Mouse (Mus musculus): ENCODE results near the gene Gm10959.

Gene Gm10959

DNA sequence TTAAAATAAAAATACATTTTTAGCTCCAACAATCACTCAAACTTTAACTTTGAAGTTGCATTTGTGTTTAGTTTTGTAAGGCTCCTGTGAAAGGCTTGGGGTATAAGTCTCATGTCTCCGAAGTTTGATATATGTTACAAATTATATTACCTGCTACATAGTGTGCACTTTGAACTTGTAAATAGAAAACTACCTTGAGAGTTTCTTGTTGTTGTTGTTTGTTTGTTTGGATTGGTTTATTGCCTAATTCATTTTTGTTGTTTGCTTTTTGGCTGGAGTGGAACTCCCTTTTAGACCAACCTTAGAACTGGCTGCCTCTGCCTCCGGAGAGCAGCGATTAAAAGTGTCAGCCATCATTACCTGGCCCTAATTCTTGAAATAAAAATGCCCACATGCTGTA, 24.4 kb downstream of the Gm10959 start, which contains the start of gene Fabp2:
Gene Fabp2 (plus strand): TSS at position 301 of the 400 bp plus-strand sequence.
- CTCF ChIA-PET, result no interaction called here

DNA sequence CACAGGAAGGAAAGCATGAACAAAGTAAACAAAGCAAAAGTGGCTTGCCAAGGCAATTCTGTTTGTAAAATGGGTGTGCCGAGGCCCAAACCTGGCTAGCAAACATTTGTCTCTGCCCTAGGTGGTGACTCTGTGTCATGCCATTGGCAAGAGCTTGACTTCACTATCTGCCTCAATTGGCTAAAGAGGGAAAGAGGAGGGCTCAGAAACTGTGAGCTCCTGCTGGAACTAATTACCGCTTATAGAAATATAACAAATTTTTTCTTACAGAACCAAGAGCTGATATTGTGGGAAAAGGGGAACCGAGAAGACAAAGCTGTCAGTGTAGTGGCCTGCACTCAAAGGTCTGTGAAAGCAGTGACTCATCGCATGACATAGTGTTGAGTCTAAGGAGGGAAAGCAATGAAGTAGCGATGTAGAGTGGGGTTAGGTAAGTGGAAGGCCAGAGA, 30.8 kb downstream of the Gm10959 start:
- CTCF ChIA-PET, result no interaction called here

DNA sequence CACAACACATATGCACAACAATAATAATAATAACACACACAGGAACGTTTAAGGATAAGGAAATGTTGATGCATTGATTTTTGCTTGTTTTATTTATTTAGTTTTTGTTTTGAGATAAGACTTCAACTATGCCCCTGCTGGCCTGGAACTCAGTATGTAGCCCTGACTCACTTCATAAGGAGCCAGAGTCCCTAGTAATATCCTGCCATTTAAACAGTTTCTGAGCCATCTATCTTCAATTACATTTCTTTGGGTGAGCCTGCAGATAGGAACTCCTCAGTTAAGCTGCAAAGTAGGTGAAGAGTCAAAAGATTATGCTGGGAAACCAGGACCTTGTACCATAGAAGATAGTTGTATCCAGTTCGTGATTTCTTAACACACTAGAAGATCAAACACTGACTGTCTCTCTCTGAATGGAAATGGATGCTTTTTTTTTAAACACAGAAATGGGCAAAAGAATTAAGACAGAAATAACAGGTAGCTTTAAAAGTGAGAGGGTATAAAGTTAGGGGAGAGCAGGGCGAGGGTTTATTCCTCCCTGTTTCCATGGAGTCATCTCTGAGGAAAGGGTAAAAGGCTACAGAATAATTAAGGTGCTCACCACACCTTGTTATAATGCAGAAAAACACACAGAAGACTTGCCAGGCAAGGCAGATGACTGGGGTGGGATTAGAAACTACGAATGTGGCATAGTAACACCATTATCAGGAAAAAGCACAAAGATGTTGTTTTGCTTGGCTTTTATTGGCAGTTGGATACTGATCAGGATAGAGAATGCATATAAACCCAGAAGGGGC, 31.5 kb downstream of the Gm10959 start:
- CTCF ChIA-PET, result interaction anchor here (0.8 kb wide), 1 partner anchor 17 kb away, joined by 3 read pairs; no protein-coding TSS in a partner anchor

DNA sequence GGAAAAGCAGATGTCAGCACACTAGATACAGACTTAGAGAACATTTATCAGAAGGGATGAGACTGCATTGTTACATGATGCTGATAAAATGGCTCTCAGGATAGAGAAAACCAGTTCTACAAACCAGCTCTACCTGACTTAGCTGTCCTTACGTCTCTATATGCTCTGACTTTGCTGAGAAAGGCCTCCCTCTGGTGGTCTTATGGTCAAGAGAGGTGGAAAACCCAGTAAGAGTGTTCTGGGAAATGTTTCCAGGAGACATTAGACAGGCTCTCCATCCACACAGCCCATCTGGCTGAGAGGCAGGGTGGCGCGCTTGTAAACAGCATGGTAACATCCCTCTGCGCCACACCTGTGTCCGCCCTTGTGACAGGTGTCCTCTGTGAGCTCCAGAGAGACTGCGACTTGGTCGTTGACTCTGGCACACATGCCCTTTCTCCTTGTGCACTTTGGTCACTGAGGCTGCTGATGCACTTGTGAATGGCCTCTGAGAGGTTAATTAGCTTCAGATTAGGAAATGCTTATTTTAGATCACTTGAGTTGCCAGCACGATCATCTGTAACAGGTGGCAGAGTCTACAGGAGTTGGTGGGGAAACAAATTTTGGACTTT, 40.4 kb downstream of the Gm10959 start:
- CTCF ChIA-PET, result no interaction called here

DNA sequence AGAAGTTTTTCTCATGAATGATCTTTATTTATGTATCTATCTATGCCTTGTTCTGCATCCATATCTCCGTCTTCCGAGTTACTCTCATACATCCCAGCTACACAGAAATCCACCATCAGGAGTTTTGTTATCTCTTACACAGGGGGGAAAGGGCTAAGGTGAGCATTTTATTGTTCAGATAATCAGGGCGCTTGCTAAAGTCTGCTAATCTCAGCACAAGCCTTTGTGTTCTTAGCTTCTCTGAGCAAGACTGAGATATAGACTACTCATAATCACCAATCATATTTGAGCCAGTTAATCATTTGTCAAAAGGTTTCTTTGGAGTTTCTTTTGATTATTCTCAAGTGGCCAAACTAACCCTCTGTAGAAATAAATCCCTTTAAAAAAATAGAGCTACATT, 41.6 kb downstream of the Gm10959 start:
- CTCF ChIA-PET, result interaction anchor here (0.6 kb wide), 1 partner anchor 45 kb away, joined by 3 read pairs; no protein-coding TSS in a partner anchor

DNA sequence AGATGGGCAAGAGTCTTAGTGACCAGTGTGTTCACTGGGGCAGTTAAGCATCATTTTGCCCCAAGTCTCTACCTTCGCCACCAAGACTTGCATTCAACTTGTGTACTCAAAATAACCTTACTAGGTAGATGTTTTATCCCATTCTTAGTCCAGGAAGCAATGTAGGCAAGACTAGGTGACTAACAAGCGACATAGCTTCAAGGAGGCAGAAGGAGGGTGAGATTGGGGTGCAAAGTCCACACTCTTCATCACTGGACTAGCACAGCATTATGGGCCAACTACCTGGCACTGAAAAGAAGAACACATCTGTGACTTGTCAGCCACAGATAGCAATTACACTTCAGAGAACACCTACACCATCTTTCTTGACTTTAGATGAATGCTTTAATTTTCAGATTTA, 42.3 kb downstream of the Gm10959 start:
- CTCF ChIA-PET, result no interaction called here

DNA sequence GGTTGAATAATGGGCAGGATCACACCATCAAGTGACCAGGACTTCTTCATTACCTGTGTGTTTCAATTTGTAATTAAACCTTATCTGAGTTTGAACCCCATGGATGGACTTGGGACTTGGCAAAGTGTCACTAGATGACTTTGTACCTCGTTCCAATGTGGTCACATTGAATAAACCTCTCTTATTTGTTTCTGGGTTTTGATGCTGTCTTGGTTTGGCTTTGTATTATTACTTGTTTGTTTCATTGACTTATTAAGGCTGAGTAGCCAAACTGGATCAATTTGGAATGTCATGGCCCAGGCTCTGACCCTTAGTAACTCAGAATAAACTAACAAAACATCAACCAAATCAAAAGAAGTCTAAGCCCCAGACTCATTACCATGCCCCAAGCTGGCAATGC, 47.6 kb downstream of the Gm10959 start:
- CTCF ChIA-PET, result no interaction called here

DNA sequence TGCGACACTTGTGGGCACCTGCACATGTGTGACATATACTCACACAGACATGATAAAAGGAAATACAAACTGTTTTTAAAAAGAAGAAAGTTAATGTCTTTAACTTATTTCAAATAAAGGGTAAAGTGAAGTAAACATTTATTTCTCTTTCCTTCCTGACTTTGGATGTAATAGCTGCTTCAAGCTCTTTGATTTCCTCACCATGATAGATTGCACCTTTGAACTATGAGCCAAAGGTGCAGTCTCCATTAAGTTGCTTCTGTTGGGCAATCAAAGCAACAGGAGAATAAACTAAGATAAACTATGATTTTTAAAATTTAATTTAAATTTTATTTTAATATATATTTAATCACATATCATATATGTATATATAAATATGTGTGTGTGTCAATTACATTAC, 50.9 kb downstream of the Gm10959 start:
- CTCF ChIA-PET, result no interaction called here

DNA sequence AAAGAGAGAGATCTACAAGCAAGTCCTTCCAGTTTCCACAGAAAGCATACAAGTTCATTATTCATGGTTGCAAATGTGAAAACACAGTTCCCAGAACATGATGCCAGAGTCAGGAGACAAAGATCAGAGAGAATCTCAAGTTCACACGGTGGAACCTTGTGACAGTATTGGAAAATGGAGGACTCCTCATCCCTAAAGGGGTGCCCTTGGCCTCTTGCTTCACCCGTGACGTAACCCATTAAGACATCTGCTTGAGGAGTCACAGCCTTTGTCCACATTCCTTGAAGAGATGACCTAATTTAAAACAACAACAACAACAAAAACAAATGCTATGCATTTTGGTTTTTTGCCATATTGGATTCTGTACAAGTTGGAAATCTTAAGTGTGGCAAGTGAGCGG, 54.1 kb downstream of the Gm10959 start:
- CTCF ChIA-PET, result no interaction called here

Measured in spleen, embryonic (tissue).